Mouse (Mus musculus): ENCODE measurements around the gene Gprin2. TPM values are rescaled to one million over a fixed set of nuclear protein-coding genes. Genes with fewer than 3 reads are reported as not detected.

Gene Gprin2
- polyA plus RNA-seq, 1 experiment = under 0.01 TPM

DNA sequence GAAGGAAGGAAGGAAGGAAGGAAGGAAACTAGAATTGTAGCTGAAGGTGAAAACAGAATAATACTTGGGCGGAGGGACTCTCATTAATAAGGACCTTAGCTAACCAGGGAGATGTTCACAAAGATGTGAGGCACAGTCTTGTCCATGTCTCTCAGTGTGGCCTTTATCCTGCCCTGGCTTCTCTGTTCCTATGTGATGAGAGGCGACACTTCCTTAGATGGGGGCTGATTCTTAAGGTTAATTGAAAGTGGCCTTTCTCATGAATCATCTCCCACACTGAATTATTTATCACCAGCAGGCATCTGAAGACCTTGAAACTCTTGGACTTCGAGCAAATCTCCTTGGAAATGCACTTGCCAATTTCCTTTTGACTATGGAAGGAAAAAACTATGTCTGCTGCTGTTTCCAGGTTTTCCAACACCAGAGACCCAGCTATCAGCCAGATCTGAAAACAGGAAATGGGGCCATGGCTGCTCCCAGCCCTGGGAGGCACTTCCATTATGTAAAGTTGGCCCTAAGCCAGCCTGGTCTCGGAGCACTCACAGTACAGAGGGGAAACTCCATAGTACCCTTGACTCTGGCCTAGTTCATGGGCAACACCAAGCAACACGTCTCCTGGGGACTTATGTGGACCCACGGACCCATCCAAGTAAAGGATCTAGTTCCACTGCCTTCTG lies 14.1 kb upstream of the Gprin2 start:
- H3K36me3 ChIP-seq (ENCODE audit: control insufficient read depth, insufficient read depth) = no peaks in the 10 kb centered on the region
- H3K79me2 ChIP-seq (ENCODE audit: control insufficient read depth, insufficient read depth) = no peaks in the 10 kb centered on the region
- H3K4me3 ChIP-seq (ENCODE audit: insufficient read depth, poor library complexity, severe bottlenecking) = no peak overlapping the region
- H3ac ChIP-seq (ENCODE audit: control insufficient read depth, insufficient read length, low read depth) = no peak overlapping the region
- peaks cover 28% of the 10 kb centered on the region for H3K27me3 ChIP-seq (ENCODE audit: control insufficient read depth, insufficient read depth, insufficient read length)
- H3K79me3 ChIP-seq (ENCODE audit: low read depth) = no peaks in the 10 kb centered on the region
- TF ChIP-seq MAX (IDR thresholded peaks at IDR 0.05) = no peak
- TF ChIP-seq CTCF (IDR thresholded peaks at IDR 0.05; ENCODE audit: control insufficient read depth, insufficient read depth, insufficient read length) = no peak
- TF ChIP-seq USF1 (IDR thresholded peaks at IDR 0.05; ENCODE audit: low read depth) = no peak
- TF ChIP-seq MYOD1 (IDR thresholded peaks at IDR 0.05; ENCODE audit: control insufficient read depth, insufficient read length, low read depth) = no peak
- TF ChIP-seq CEBPB (IDR thresholded peaks at IDR 0.05; ENCODE audit: low read depth) = no peak

DNA sequence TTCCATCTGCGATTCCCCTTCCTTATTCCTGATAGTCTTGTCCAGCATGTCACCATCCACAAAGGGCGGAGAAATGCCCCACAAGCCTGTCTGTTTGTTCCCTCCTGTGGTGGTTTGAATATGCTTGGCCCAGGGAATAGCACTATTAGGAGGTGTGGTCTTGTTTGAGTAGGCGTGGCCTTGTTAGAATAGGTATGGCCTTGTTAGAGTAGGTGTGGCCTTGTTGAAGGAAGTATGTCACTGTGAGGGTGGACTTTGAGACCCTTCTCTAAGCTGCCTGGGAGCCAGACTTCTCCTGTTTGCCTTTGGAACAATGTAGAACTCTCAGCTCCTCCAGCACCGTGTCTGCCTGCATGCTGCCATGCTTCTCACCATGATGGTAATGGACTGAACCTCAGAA lies 8.5 kb upstream of the Gprin2 start:
- no peaks in the 10 kb centered on the region for H3K36me3 ChIP-seq (ENCODE audit: control insufficient read depth, insufficient read depth)
- peaks cover 6% of the 10 kb centered on the region for H3K27me3 ChIP-seq (ENCODE audit: control insufficient read depth, insufficient read depth, insufficient read length)
- no peaks in the 10 kb centered on the region for H3K79me3 ChIP-seq (ENCODE audit: low read depth)
- H3ac ChIP-seq (ENCODE audit: control insufficient read depth, insufficient read length, low read depth) = no peak overlapping the region
- TF ChIP-seq MAX (IDR thresholded peaks at IDR 0.05) (no peak), MYOD1 (IDR thresholded peaks at IDR 0.05; ENCODE audit: control insufficient read depth, insufficient read length, low read depth) (no peak), MYOG (IDR thresholded peaks at IDR 0.05; ENCODE audit: control insufficient read depth, extremely low read depth, insufficient read length) (no peak), CTCF (IDR thresholded peaks at IDR 0.05; ENCODE audit: control insufficient read depth, insufficient read depth, insufficient read length) (no peak), USF1 (IDR thresholded peaks at IDR 0.05; ENCODE audit: low read depth) (no peak), FOSL1 (IDR thresholded peaks at IDR 0.05; ENCODE audit: insufficient read depth, low read length, poor library complexity, severe bottlenecking) (no peak), CEBPB (IDR thresholded peaks at IDR 0.05; ENCODE audit: low read depth) (no peak)
- no peaks in the 10 kb centered on the region for H3K79me2 ChIP-seq (ENCODE audit: control insufficient read depth, insufficient read depth)
- no peak overlapping the region for H3K4me3 ChIP-seq (ENCODE audit: insufficient read depth, poor library complexity, severe bottlenecking)

DNA sequence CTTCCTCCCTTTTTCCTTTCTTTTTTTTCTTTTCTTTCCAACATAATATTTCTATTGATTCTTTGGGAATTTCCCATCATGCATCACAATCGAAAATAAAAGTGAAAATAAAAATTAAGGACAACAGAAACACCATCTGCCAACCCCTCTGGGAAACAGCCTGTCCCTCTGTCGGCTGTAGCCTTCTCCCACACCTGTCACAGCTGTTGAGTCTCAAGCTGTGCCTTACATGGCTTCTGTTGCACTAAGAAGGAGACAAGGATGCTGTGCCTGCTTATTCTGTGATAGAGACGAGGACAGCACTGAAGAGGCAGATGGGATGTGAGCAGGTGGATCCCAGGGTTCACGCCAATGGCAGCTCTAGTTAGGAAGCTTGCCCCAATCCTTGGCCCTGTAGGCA lies 7.6 kb upstream of the Gprin2 start:
- Histone ChIP-seq H3ac (ENCODE audit: control insufficient read depth, insufficient read length, low read depth) (no peak overlapping the region), H3K79me3 (ENCODE audit: low read depth) (no peaks in the 10 kb centered on the region), H3K4me3 (ENCODE audit: insufficient read depth, poor library complexity, severe bottlenecking) (no peak overlapping the region), H3K36me3 (ENCODE audit: control insufficient read depth, insufficient read depth) (no peaks in the 10 kb centered on the region), H3K27me3 (ENCODE audit: control insufficient read depth, insufficient read depth, insufficient read length) (peaks cover 6% of the 10 kb centered on the region), H3K79me2 (ENCODE audit: control insufficient read depth, insufficient read depth) (no peaks in the 10 kb centered on the region)
- TF ChIP-seq MYOD1 (IDR thresholded peaks at IDR 0.05; ENCODE audit: control insufficient read depth, insufficient read length, low read depth) = no peak
- TF ChIP-seq CTCF (IDR thresholded peaks at IDR 0.05; ENCODE audit: control insufficient read depth, insufficient read depth, insufficient read length) = no peak
- TF ChIP-seq MYOG (IDR thresholded peaks at IDR 0.05; ENCODE audit: control insufficient read depth, extremely low read depth, insufficient read length) = no peak
- TF ChIP-seq FOSL1 (IDR thresholded peaks at IDR 0.05; ENCODE audit: insufficient read depth, low read length, poor library complexity, severe bottlenecking) = no peak
- TF ChIP-seq MAX (IDR thresholded peaks at IDR 0.05) = no peak
- TF ChIP-seq CEBPB (IDR thresholded peaks at IDR 0.05; ENCODE audit: low read depth) = no peak
- no peak for TF ChIP-seq USF1 (IDR thresholded peaks at IDR 0.05; ENCODE audit: low read depth)

DNA sequence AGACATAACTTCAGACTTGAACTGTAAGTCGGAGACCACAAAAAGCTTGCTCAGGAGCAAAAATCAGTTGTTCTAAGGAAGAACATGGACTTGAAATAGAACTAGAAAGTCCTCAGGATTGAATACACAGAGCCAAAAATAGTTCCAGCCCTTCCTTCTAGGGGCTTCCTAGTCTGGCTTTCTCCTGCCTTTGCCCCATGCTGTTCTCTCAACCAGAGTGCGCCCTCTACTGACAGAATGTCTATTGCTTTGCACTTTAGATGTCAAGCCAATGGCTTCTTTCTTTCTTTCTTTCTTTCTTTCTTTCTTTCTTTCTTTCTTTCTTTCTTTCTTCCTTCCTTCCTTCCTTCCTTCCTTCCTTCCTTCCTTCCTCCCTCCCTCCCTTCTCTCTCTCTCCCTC lies 7.2 kb upstream of the Gprin2 start:
- Histone ChIP-seq H3K36me3 (ENCODE audit: control insufficient read depth, insufficient read depth) (no peaks in the 10 kb centered on the region), H3K4me3 (ENCODE audit: insufficient read depth, poor library complexity, severe bottlenecking) (no peak overlapping the region), H3K27me3 (ENCODE audit: control insufficient read depth, insufficient read depth, insufficient read length) (peaks cover 7% of the 10 kb centered on the region), H3K79me3 (ENCODE audit: low read depth) (no peaks in the 10 kb centered on the region), H3ac (ENCODE audit: control insufficient read depth, insufficient read length, low read depth) (no peak overlapping the region), H3K79me2 (ENCODE audit: control insufficient read depth, insufficient read depth) (no peaks in the 10 kb centered on the region)
- peak; percentile 6 for TF ChIP-seq CTCF (IDR thresholded peaks at IDR 0.05; ENCODE audit: control insufficient read depth, insufficient read depth, insufficient read length)
- no peak for TF ChIP-seq MAX (IDR thresholded peaks at IDR 0.05)

DNA sequence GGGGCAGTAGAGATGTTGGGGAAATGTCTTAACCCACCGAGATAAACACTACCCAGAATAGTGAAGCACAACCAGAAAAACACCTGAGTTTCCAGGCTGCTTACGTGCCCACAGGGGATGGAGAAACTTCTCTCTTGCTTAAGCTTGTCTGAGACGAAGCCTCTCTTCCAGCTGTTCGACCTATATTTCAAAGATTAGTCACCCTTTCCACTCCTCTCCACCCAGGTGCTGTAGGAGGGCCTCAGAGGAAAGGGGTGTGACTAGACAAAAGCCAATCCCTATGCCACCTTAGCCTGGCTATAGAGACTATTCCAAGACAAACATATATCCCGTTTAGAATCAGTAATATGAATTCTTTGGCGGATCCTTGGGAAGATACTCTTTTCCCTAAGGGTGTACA lies 6.5 kb upstream of the Gprin2 start:
- Histone ChIP-seq H3K4me3 (ENCODE audit: insufficient read depth, poor library complexity, severe bottlenecking) (no peak overlapping the region), H3K79me2 (ENCODE audit: control insufficient read depth, insufficient read depth) (no peaks in the 10 kb centered on the region), H3K36me3 (ENCODE audit: control insufficient read depth, insufficient read depth) (no peaks in the 10 kb centered on the region), H3K27me3 (ENCODE audit: control insufficient read depth, insufficient read depth, insufficient read length) (peaks cover 14% of the 10 kb centered on the region), H3K79me3 (ENCODE audit: low read depth) (no peaks in the 10 kb centered on the region), H3ac (ENCODE audit: control insufficient read depth, insufficient read length, low read depth) (no peak overlapping the region)
- no peak for TF ChIP-seq USF1 (IDR thresholded peaks at IDR 0.05; ENCODE audit: low read depth)
- TF ChIP-seq MYOD1 (IDR thresholded peaks at IDR 0.05; ENCODE audit: control insufficient read depth, insufficient read length, low read depth) = no peak
- TF ChIP-seq MYOG (IDR thresholded peaks at IDR 0.05; ENCODE audit: control insufficient read depth, extremely low read depth, insufficient read length) = no peak
- no peak for TF ChIP-seq CTCF (IDR thresholded peaks at IDR 0.05; ENCODE audit: control insufficient read depth, insufficient read depth, insufficient read length)
- TF ChIP-seq MAX (IDR thresholded peaks at IDR 0.05) = no peak
- no peak for TF ChIP-seq CEBPB (IDR thresholded peaks at IDR 0.05; ENCODE audit: low read depth)

- H3K4me3 ChIP-seq (ENCODE audit: insufficient read depth, poor library complexity, severe bottlenecking) = no peak overlapping the region
- TF ChIP-seq USF1 (IDR thresholded peaks at IDR 0.05; ENCODE audit: low read depth) (no peak), FOSL1 (IDR thresholded peaks at IDR 0.05; ENCODE audit: insufficient read depth, low read length, poor library complexity, severe bottlenecking) (no peak), MYOD1 (IDR thresholded peaks at IDR 0.05; ENCODE audit: control insufficient read depth, insufficient read length, low read depth) (no peak), MYOG (IDR thresholded peaks at IDR 0.05; ENCODE audit: control insufficient read depth, extremely low read depth, insufficient read length) (no peak), MAX (IDR thresholded peaks at IDR 0.05) (no peak), CTCF (IDR thresholded peaks at IDR 0.05; ENCODE audit: control insufficient read depth, insufficient read depth, insufficient read length) (no peak), CEBPB (IDR thresholded peaks at IDR 0.05; ENCODE audit: low read depth) (no peak)
- peaks cover 18% of the 10 kb centered on the region for H3K27me3 ChIP-seq (ENCODE audit: control insufficient read depth, insufficient read depth, insufficient read length)
- H3K79me3 ChIP-seq (ENCODE audit: low read depth) = no peaks in the 10 kb centered on the region
- H3K36me3 ChIP-seq (ENCODE audit: control insufficient read depth, insufficient read depth) = no peaks in the 10 kb centered on the region
- H3ac ChIP-seq (ENCODE audit: control insufficient read depth, insufficient read length, low read depth) = no peak overlapping the region
- no peaks in the 10 kb centered on the region for H3K79me2 ChIP-seq (ENCODE audit: control insufficient read depth, insufficient read depth)
Measured at GRCm38 (mm10) chr14:34200738-34201230, 669 bp downstream of the Gprin2 start.

Measured in C2C12 (cell line).